Mouse (Mus musculus) bone marrow, adult 2 months (tissue): ENCODE measurements around the gene Arf1.

ENCODE experiments used
- CTCF ChIP-seq: fragments of 200-500 bp; IDR thresholded peaks from 2 replicates; pipeline ENCODE4 v1.5.1; 2011; ENCODE audit warnings: low read length, control low read depth; ENCODE audit not compliant: control insufficient read depth, insufficient read depth
- POLR2A ChIP-seq: fragments of 200-500 bp; IDR thresholded peaks from 2 replicates; pipeline ENCODE4 v1.6.1; 2011; ENCODE audit warnings: low read depth, mild to moderate bottlenecking, control low read depth, low read length, borderline replicate concordance; ENCODE audit not compliant: control insufficient read depth

DNA sequence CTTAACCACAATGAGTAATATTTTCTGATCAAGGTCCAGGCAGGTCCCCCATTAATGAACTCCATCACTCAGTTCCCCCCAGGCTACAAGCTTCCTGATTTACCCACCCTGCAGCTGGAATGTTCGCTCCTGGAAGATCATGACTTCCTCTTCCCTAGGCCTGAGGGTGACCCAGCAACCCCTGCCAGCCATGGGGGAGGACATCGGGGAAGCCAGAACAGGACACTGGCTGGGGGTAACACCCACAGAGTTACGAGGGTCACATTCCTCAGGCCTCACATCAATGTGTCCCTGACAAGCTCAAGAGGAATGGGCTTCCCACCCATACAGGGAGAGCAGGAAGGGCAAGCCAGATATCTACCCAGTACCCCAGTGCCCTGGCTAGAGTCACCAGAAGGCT lies 58.3 kb downstream of the Arf1 start:
- TF ChIP-seq POLR2A (no peak), CTCF (no peak)
